Mouse (Mus musculus) liver, embryonic 14.5 days (tissue): ENCODE measurements around the gene Trh.

Source experiments
- CTCF ChIP-seq: IDR thresholded peaks from 2 replicates; pipeline ENCODE4 v1.5.1; 2016; ENCODE audit warnings: antibody characterized with exemption, low read depth, control low read depth
- EP300 ChIP-seq: IDR thresholded peaks from 2 replicates; pipeline ENCODE4 v1.6.1; 2016; ENCODE audit warnings: antibody characterized with exemption, low read depth

DNA sequence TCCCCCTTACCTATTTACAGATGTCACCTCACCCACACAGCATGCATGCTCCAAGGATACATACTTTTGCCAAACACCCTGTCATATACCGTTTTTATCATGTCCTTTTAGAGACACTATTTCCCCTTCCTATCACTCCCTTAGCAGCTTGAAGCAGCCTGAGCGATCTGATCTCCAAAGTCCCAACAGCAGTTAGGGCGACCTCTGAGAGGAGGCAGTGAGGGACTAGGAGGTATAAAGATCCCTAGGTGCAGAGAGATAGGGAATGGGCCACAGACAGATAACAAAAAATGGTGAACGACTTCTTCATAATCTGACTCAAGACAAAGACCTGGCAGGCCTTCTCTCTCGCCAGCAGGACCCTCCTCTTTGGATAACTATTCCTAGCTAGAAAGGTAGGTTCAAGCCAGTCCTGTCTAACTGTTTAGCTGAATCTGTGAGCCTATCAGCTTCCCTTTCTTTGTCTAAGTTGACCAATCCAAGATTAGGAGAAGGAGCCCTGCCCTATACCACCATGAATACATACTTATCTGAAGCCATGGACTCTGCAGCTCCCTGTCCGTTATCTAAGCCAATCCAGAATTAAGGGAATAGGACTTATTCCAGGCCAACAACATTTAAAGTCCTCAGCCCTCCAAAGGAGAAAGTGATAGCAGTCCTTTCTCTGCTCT is 29.3 kb upstream of the Trh start:
- TF ChIP-seq CTCF (no peak), EP300 (peak; percentile 74)
